Mouse (Mus musculus) left cerebral cortex, adult 2 months (tissue): ENCODE measurements around the gene Cry1. TPM values are rescaled to one million over a fixed set of nuclear protein-coding genes. Genes with fewer than 3 reads are reported as not detected.
A peak's percentile ranks its signal among the peaks of the same experiment; 100 is the strongest.

ENCODE experiments used
- DNase-seq, 2 experiments: peaks; one replicate each; pipeline ENCODE4 v3.0.0; 2021 to 2022; ENCODE audit warnings: low spot score in 2 of 2, mixed read lengths in 1 of 2; ENCODE audit errors: extremely low spot score in 1 of 2
- H3K27ac ChIP-seq: fragments of 200-600 bp; 2 replicates; pipeline ENCODE4 v1.8.1; 2022
- H3K4me3 ChIP-seq: fragments of 200-600 bp; 2 replicates; pipeline ENCODE4 v1.8.1; 2022
- CTCF ChIP-seq: fragments of 200-600 bp; IDR thresholded peaks from 2 replicates; pipeline ENCODE4 v1.8.1; 2022; ENCODE audit warnings: antibody characterized with exemption, mild to moderate bottlenecking, moderate library complexity
- intact Hi-C: fragments of 180-260 bp; cut with DNase I; formaldehyde crosslinking; loops from one replicate; pipeline ENCODE4 v1.15.1; 2025
- total RNA-seq, 2 experiments: library from RNA; stranded (reverse); gene quantifications; 2 replicates each; pipeline ENCODE4 v1.2.3; 2021

Cry1 gene
- total RNA-seq, 2 experiments from 2014 or later: 16.8 to 25.6 TPM

DNA sequence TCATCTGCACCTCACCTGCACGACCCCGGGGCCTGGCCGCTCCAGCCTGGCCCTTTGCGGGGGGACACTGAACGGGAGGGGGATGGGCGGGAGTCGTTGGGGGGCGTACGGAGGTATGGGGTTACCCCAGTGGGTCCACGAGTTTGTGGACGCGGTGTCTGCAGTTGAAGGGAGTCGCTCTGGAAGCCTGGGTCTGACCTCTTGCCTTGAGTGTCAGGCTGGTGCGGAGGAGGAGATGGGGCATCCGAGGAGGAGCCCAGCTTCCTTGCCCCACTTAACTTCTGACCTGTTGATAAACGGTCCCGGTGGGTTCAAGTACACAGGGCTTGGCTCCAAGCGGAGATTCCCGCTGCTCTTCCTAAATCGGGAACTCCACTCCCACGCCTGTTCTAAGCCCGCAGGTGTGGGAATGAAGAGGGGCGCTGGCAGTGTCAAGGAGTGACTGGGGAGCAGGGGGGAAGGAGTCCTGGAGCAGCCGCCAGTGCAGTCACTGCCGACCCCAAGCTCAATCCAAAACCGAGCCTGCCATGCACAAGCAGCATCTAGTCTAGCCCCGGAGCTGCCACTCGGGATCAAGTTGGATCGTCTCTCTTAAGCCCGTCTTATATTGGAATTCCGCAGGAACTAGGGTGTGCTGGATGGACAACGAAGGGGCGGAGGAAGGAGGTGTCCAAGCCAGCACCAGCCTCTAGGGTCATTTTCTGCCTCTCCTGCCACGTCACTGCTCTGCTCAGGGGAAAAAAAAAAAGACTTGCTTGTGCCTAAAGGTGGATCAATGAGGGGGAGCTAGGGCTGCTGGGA is 81.6 kb downstream of the Cry1 start:
- peak; percentile 19 to 40 for DNase-seq
- H3K4me3 ChIP-seq: peak overlapping the region; percentile 82
- intact Hi-C loops: loop anchor here (5.0 kb wide), 3 partner anchors 186 to 481 kb away; partner anchors contain the start of genes Polr3b and Ric8b
- peak overlapping the region; percentile 92 for H3K27ac ChIP-seq
- no peak for TF ChIP-seq CTCF

DNA sequence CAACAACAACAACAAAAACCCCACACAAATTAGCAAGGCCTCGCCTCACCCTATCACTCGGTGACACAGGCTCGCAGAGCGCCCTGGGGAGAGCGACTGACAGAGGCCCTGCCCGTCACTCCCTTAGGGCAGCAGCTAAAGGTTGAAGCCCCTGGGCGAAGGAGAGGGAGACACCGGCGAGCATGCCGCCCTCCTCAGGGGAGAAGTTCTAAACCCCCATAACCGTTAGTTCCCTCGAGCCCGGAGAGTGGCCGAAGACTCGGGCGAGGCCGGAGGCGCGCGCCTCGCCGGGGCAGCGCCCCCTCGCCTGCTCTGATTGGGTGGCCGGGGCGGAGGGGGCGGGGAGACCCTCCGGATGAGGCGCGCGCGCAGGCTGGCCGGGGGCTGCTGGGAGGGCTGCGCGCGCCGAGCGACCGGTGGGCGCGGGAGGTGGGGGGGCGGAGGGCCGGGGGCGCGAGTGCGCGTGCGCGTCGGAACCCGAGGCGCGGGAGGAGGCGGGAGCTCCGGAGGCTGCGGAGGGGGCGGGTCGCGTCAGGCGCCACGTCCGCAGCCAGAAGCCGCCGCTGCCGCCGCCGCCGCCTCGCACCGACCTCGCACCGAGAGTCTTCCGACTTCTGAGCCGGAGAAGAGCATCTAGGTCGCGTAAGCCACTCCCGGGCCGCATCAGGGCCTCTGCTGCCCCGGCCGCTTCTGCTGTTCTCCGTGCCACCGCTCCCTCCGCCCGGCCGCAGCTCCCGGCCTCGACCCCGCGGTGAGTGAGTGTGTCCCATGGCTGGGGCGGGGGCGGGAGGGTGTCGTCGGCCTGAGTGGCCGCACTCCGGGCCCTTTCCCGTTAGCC is 82.4 kb downstream of the Cry1 start, which contains the start of the genes Fhl4 and Tmem263:
Gene Fhl4 (minus strand): TSS at position 249 of the 838 bp plus-strand sequence.
Gene Tmem263 (plus strand): TSS at position 381 of the 838 bp plus-strand sequence.
- intact Hi-C loops: loop anchor here (5.0 kb wide), 3 partner anchors 185 to 480 kb away; partner anchors contain the start of genes Polr3b and Ric8b
- TF ChIP-seq CTCF: no peak; the same call in 1 of the 2 replicates
- Histone ChIP-seq H3K4me3 (peak within 1 kb of the TSS; percentile 82), H3K27ac (peak within 1 kb of the TSS; percentile 94)
- peak; percentile 67 to 80 for DNase-seq

DNA sequence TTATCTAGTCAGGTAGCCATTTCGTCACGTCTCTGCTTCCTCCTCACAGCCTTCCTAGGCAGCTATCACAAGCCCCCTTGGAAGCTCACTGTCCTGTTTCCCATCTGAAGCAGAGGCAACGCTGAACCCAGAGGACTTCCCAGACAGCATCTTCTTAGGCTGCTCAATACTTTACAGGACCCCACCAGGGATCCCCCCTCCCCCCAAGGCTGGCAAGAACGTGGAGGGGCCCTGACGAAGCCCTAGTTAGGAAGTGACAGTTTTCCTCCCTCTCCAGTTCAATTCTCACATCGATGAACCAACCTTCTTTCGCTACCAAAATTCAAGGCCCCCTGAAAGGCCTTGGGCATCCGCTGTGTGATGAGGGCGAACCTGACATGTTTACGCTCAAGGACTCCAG is 83.0 kb downstream of the Cry1 start:
- no peak for DNase-seq
- TF ChIP-seq CTCF: no peak
- intact Hi-C loops: loop anchor here (5.0 kb wide), 3 partner anchors 185 to 480 kb away; partner anchors contain the start of genes Polr3b and Ric8b
- Histone ChIP-seq H3K27ac (peak overlapping the region; percentile 94), H3K4me3 (peak overlapping the region; percentile 82)

Other genes starting within 250 kb of the Cry1 start
- gene Fhl4, start 82.6 kb downstream of the Cry1 start, total RNA-seq: under 1 TPM; 0.34 to 0.56 TPM
- 10 to 100 TPM; 38.5 to 39.5 TPM for gene Tmem263, start 82.4 kb downstream of the Cry1 start, total RNA-seq
- gene Mterf2, start 57.0 kb downstream of the Cry1 start, total RNA-seq: 10 to 100 TPM; 11.9 to 14.4 TPM
- 10 to 100 TPM; 26.9 to 33.7 TPM for gene Btbd11, start 201.8 kb upstream of the Cry1 start, total RNA-seq